Comparison of ENCODE assay signal across 8 mouse cellular contexts in genomic region chr11:104607491-104608245, GRCm38 (mm10). TPM values are rescaled to one million over a fixed set of nuclear protein-coding genes. Genes with fewer than 3 reads are reported as not detected.
DNase-seq lines count a peak whose midpoint lies in the region; ATAC-seq and TF ChIP-seq lines count a peak whose summit lies in the region.

Gene Itgb3 (plus strand): TSS chr11:104608000.

- H3K4me3 ChIP-seq in embryonic facial prominence, embryonic 13.5 days = peak within 1 kb of the TSS; percentile 54
- H3K4me3 ChIP-seq in heart, embryonic 11.5 days (ENCODE audit: low read depth, low read length) = peak within 1 kb of the TSS; percentile 61
- peak within 1 kb of the TSS; percentile 55 for H3K4me3 ChIP-seq in kidney, embryonic 14.5 days (ENCODE audit: low read length)
- peak within 1 kb of the TSS; percentile 46 to 47 for H3K4me3 ChIP-seq in liver, embryonic 14.5 days (ENCODE audit: insufficient read depth in 1 of 2, low read depth in 2 of 2, low read length in 2 of 2)
- peak within 1 kb of the TSS; percentile 59 for H3K4me3 ChIP-seq in stomach, embryonic 16.5 days (replicated peaks; ENCODE audit: low read length)

- no peaks in the 10 kb centered on the region for H3K9me3 ChIP-seq in embryonic facial prominence, embryonic 13.5 days
- H3K9me3 ChIP-seq in heart, embryonic 11.5 days (replicated peaks; ENCODE audit: control insufficient read depth, low read length) = no peaks in the 10 kb centered on the region
- H3K9me3 ChIP-seq in kidney, embryonic 14.5 days (ENCODE audit: control insufficient read depth, low read length) = no peaks in the 10 kb centered on the region
- H3K9me3 ChIP-seq in liver, embryonic 14.5 days (ENCODE audit: control insufficient read depth, low read length) = no peaks in the 10 kb centered on the region
- H3K9me3 ChIP-seq in stomach, embryonic 16.5 days (replicated peaks; ENCODE audit: control insufficient read depth, low read length) = no peaks in the 10 kb centered on the region

- TF ChIP-seq EP300 in liver, embryonic 14.5 days (IDR thresholded peaks at IDR 0.05; ENCODE audit: low read depth) = no peak

- TF ChIP-seq CTCF in liver, embryonic 14.5 days (IDR thresholded peaks at IDR 0.05; ENCODE audit: low read depth) = peak; percentile 37

- H3K4me1 ChIP-seq in embryonic facial prominence, embryonic 13.5 days = peaks cover 13% of the 10 kb centered on the region
- H3K4me1 ChIP-seq in heart, embryonic 11.5 days (ENCODE audit: control insufficient read depth, insufficient read depth, low read length) = peaks cover 7% of the 10 kb centered on the region; the same call in 1 of the 2 replicates
- 0 out of 2 replicates have a peak, but pooled peaks cover 8% of the 10 kb centered on the region for H3K4me1 ChIP-seq in kidney, embryonic 14.5 days (ENCODE audit: control insufficient read depth, insufficient read depth, low read length)
- peaks cover 0 to 5% of the 10 kb centered on the region in 2 experiments; a peak in 2 of 4 replicates for H3K4me1 ChIP-seq in liver, embryonic 14.5 days (replicated peaks; ENCODE audit: control insufficient read depth in 2 of 2, insufficient read depth in 2 of 2, low read length in 1 of 2)
- H3K4me1 ChIP-seq in stomach, embryonic 16.5 days (ENCODE audit: control insufficient read depth, insufficient read depth, low read length) = no peaks in the 10 kb centered on the region

- peak within 1 kb of the TSS; percentile 90 for H3K4me2 ChIP-seq in embryonic facial prominence, embryonic 13.5 days
- H3K4me2 ChIP-seq in heart, embryonic 11.5 days = peak within 1 kb of the TSS; percentile 89
- H3K4me2 ChIP-seq in kidney, embryonic 14.5 days (replicated peaks; ENCODE audit: low read depth, low read length) = peak within 1 kb of the TSS; percentile 92
- peak within 1 kb of the TSS; percentile 62 for H3K4me2 ChIP-seq in liver, embryonic 14.5 days (ENCODE audit: low read depth)
- peak within 1 kb of the TSS; percentile 81 for H3K4me2 ChIP-seq in stomach, embryonic 16.5 days (ENCODE audit: low read depth, low read length)

- H3K9ac ChIP-seq in embryonic facial prominence, embryonic 13.5 days = peak within 1 kb of the TSS; percentile 68
- H3K9ac ChIP-seq in heart, embryonic 11.5 days (ENCODE audit: low read depth, low read length) = peak within 1 kb of the TSS; percentile 71
- peak within 1 kb of the TSS; percentile 50 for H3K9ac ChIP-seq in kidney, embryonic 14.5 days (ENCODE audit: low read depth, low read length)
- no peak within 1 kb of the TSS for H3K9ac ChIP-seq in liver, embryonic 14.5 days (replicated peaks)
- H3K9ac ChIP-seq in stomach, embryonic 16.5 days (ENCODE audit: low read length) = peak within 1 kb of the TSS; percentile 71

- DNase-seq in A20 (ENCODE audit: low read depth, low spot score) = peak; percentile 85
- peak; percentile 91 for DNase-seq in adrenal gland, postnatal 14 days
- no peak for DNase-seq in liver, embryonic 14.5 days (ENCODE audit: low read depth in 3 of 3, low spot score in 3 of 3)
- peak; percentile 74 to 81 for DNase-seq in natural killer cell, adult 2 months (ENCODE audit: low spot score in 2 of 2)

- peaks cover 34% of the 10 kb centered on the region for H3K27me3 ChIP-seq in embryonic facial prominence, embryonic 13.5 days
- H3K27me3 ChIP-seq in heart, embryonic 11.5 days (ENCODE audit: control insufficient read depth, insufficient read depth, low read length) = peaks cover 5% of the 10 kb centered on the region; the same call in 1 of the 2 replicates
- 0 out of 2 replicates have a peak, but pooled peaks cover 5% of the 10 kb centered on the region for H3K27me3 ChIP-seq in kidney, embryonic 14.5 days (ENCODE audit: control insufficient read depth, insufficient read depth, low read length)
- peaks cover 38% of the 10 kb centered on the region for H3K27me3 ChIP-seq in liver, embryonic 14.5 days (ENCODE audit: control insufficient read depth, insufficient read depth, low read length)
- H3K27me3 ChIP-seq in stomach, embryonic 16.5 days (ENCODE audit: control insufficient read depth, insufficient read depth, low read length) = no peaks in the 10 kb centered on the region

- no peaks in the 10 kb centered on the region for H3K36me3 ChIP-seq in embryonic facial prominence, embryonic 13.5 days
- H3K36me3 ChIP-seq in heart, embryonic 11.5 days (ENCODE audit: control insufficient read depth, insufficient read depth, low read length) = no peaks in the 10 kb centered on the region
- no peaks in the 10 kb centered on the region for H3K36me3 ChIP-seq in kidney, embryonic 14.5 days (ENCODE audit: control insufficient read depth, insufficient read depth, low read length)
- no peaks in the 10 kb centered on the region for H3K36me3 ChIP-seq in liver, embryonic 14.5 days (replicated peaks; ENCODE audit: control insufficient read depth, insufficient read depth, low read depth)
- no peaks in the 10 kb centered on the region for H3K36me3 ChIP-seq in stomach, embryonic 16.5 days (ENCODE audit: control insufficient read depth, insufficient read depth, low read length)

- ATAC-seq in embryonic facial prominence, embryonic 13.5 days (ENCODE audit: insufficient number of reproducible peaks, insufficient read depth, low FRiP score, low TSS enrichment, low read depth) = peak; percentile 54
- ATAC-seq in heart, embryonic 11.5 days (replicated peaks; ENCODE audit: insufficient number of reproducible peaks, low FRiP score, low TSS enrichment) = peak; percentile 82
- ATAC-seq in kidney, embryonic 14.5 days (ENCODE audit: low FRiP score, low TSS enrichment) = peak; percentile 89
- ATAC-seq in liver, embryonic 14.5 days (ENCODE audit: insufficient read depth) = peak; percentile 56; the same call in 1 of the 2 replicates
- ATAC-seq in stomach, embryonic 16.5 days (ENCODE audit: insufficient read depth, low FRiP score) = peak; percentile 87

- H3K27ac ChIP-seq in embryonic facial prominence, embryonic 13.5 days = no peak within 1 kb of the TSS
- no peak within 1 kb of the TSS for H3K27ac ChIP-seq in heart, embryonic 11.5 days (ENCODE audit: low read depth, low read length)
- no peak within 1 kb of the TSS for H3K27ac ChIP-seq in kidney, embryonic 14.5 days (ENCODE audit: low read depth, low read length)
- no peak within 1 kb of the TSS for H3K27ac ChIP-seq in liver, embryonic 14.5 days
- H3K27ac ChIP-seq in stomach, embryonic 16.5 days (ENCODE audit: low read length) = peak within 1 kb of the TSS; percentile 28; the same call in 1 of the 2 replicates

- under 1% methylated on average over 50 of the region's 51 CpGs for WGBS in embryonic facial prominence, embryonic 13.5 days
- 1% methylated on average over 51 of the region's 51 CpGs for whole genome bisulfite sequencing in heart, embryonic 11.5 days (ENCODE audit: insufficient replicate concordance)
- under 1% methylated on average over 47 of the region's 51 CpGs for WGBS in kidney, embryonic 14.5 days
- under 1% methylated on average over 46 of the region's 51 CpGs for WGBS in liver, embryonic 14.5 days (ENCODE audit: insufficient replicate concordance)
- under 1% methylated on average over 51 of the region's 51 CpGs for WGBS in stomach, embryonic 16.5 days

RNA-seq across cellular contexts. Expression of gene Itgb3, which starts in this region (rescaled TPM):
- 12.5 and 13.8 TPM in 2 replicates for total RNA-seq in adrenal gland, postnatal 14 days (2021)
- polyA plus RNA-seq in embryonic facial prominence, embryonic 13.5 days (2015; fragmentation: Nextera tagmentation; extraction: Ambion mirVana) = 3.9 and 4.2 TPM in 2 replicates
- 3.9 and 4.6 TPM in 2 replicates for polyA plus RNA-seq in heart, embryonic 11.5 days (2014; fragmentation: Nextera tagmentation; extraction: Ambion mirVana)
- polyA plus RNA-seq in kidney, embryonic 14.5 days (2014; fragmentation: Nextera tagmentation; extraction: Ambion mirVana) = 0.80 and 0.85 TPM in 2 replicates
- polyA plus RNA-seq in liver, embryonic 14.5 days (2012; rRNA removed) = 10.1 and 11.2 TPM in 2 replicates
- 5.7 and 6.9 TPM in 2 replicates for polyA plus RNA-seq in liver, embryonic 14.5 days (2014; fragmentation: Nextera tagmentation; extraction: Ambion mirVana)
- polyA plus RNA-seq in stomach, embryonic 16.5 days (2015; fragmentation: Nextera tagmentation; extraction: Ambion mirVana) = 8.9 and 10.1 TPM in 2 replicates

Comparison
In these comparisons a context has a peak if more than half of its experiments do, and no peak if none do; other contexts are left out.
1. Peak in ATAC-seq, H3K4me3 ChIP-seq, H3K9ac ChIP-seq and H3K4me2 ChIP-seq in kidney, embryonic 14.5 days; RNA of the gene not detected or under 1 TPM.
2. DNase-seq: peak in A20 (single experiment), adrenal gland, postnatal 14 days (single experiment) and natural killer cell, adult 2 months (2 of 2); none in liver, embryonic 14.5 days (0 of 3).
3. Peak in every context shown above with its lines, with median percentiles within 50 percentile points of each other: ATAC-seq, H3K4me2 ChIP-seq and H3K4me3 ChIP-seq.